Mouse (Mus musculus) CH12F3 (cell line): Measurements from ENCODE around the gene Fam92b.

Experiments used
- in situ Hi-C: fragments of 300-500 bp; cut with MboI; formaldehyde crosslinking; loops from 2 replicates; pipeline ENCODE4 v1.14.3; 2020; ENCODE audit warnings: low sequenced_read_pairs

The Fam92b gene

DNA sequence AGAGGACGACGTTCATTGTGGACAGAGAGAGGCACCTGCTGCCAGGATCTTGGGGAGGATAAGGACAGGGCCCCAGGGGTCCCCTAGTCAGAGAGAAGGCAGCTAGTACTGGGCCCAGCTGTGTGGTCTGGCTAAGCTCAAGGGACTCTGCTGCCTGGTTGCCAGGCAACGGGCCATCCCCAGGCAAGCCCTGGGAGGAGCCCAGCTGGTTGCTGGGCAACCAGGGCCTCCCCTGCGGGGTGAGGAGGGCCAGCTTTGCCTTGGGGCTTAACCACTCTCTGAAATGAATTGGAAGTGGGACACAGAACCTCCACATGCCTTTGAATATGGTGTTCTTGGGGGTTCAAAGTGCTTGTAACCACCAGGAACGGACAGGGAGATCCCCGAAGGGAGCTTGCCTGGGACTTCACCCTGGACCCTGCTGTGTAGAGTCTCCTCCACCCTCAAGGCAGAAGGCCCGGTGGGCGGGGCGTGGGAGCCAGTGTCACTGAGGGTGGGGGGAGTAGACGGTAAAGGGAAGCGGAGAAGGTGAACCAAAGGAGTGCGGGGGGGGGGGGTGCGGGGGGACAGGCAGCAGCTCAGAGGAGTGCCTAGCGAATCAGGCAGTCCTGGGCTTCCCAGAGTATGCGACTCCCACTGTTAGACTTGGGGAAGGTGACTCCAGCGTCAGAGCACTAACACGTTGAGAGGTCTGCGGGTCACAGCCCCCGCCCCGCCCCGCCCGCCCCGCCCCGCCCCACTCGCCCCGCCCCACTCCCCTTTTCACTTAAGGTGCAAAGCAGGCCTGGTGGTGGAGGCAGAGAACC lies at the start of gene Fam92b:
TSS of gene Fam92b (minus strand) at position 149 of the 806 bp plus-strand sequence.
- in situ Hi-C loops: no loop called here

DNA sequence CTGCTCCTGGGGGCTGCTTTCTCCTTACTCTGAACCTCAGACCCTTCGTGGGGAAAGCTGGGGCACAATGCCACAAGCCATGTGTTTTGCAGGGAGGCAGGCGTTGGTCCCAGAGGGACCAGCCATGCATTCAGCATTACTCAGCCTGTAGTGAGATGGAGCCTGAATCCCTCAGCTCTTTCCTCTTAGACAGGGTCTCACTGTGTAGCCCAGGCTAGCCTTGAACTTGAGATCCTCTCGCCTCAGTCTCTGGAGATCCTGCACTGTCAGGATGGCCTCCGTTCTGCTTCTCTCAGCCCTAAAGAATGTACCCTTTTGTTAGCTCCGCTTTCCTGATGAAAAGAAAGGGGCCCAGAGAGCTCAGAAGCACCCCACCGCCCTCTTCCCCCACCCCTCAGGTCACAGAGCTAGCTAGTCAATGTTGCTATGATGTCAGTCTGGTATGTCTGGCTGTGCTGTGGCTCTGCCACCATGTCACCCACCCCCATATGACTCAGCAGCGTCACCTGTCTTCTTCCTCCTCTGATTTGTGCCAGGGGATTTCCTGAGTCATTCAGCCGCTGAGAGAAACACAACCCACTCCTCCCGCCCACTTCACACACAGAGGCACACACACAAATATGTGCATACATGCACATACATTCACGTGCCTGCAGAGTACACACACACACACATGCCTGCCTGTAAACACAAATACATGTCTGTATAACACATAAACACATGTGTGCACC lies 48.3 kb upstream of the Fam92b start:
- in situ Hi-C loops: no loop called here

DNA sequence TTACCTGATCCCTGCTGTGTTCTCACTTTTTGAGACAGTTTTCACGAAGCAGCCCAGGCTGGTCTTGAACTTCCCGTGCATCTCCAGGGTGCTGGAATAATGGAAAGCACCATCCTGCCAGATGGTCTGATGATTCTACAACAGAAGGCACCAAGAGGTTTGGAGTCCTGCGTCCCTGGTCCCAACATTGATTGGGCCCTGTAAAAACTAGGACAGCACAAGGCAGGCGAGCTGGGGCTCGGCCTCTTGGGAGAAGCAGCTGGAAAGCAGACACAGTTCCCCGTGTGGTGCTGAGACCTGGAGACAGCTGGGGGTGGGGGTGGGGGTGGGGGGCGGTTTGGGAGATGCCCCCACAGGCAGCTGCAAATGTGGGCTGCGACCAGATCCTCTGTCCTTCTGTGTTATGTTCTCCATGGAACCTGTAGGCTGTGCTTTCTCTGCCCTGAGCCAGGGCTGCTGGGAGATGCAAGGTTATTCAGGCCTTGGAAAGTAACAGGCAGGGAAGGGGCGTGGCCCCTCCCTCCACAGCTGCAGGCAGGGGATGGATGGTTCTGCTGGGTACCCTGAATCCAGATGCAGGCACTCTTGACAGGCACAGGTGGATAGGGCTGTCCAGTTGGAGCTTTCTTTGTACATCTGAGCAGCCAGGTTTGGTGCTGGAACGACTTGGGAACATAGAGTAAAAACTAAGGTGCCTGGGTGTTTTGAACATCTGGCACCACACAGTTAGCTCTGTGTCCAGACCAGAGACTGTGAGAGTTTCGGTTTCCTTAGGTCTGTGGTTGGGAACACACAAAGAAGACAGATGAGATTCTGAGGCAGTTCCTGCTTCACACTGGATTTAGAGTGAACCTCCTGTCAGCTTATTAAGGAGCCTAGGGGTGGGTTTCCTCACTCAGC lies 47.5 kb upstream of the Fam92b start:
- in situ Hi-C loops: no loop called here

DNA sequence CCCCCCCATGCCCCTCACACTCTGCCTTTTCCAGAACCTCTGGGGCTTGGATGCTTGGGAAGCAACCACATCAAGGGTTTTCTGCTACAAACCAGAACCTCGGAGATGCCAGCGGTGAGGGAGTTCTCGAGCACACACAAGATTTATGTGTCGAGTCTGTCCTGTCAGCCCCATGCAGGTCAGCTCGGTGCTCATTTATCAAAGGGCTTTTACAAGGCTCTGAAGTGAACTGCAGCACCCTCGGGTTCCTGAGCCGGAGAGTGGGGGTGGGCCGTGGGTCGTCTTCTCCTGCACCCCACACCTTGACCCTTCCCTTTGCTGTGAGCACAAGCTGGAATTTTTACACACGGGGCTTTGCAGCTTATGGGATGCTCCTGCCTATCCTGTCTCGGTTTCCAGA lies 45.3 kb upstream of the Fam92b start:
- in situ Hi-C loops: no loop called here

DNA sequence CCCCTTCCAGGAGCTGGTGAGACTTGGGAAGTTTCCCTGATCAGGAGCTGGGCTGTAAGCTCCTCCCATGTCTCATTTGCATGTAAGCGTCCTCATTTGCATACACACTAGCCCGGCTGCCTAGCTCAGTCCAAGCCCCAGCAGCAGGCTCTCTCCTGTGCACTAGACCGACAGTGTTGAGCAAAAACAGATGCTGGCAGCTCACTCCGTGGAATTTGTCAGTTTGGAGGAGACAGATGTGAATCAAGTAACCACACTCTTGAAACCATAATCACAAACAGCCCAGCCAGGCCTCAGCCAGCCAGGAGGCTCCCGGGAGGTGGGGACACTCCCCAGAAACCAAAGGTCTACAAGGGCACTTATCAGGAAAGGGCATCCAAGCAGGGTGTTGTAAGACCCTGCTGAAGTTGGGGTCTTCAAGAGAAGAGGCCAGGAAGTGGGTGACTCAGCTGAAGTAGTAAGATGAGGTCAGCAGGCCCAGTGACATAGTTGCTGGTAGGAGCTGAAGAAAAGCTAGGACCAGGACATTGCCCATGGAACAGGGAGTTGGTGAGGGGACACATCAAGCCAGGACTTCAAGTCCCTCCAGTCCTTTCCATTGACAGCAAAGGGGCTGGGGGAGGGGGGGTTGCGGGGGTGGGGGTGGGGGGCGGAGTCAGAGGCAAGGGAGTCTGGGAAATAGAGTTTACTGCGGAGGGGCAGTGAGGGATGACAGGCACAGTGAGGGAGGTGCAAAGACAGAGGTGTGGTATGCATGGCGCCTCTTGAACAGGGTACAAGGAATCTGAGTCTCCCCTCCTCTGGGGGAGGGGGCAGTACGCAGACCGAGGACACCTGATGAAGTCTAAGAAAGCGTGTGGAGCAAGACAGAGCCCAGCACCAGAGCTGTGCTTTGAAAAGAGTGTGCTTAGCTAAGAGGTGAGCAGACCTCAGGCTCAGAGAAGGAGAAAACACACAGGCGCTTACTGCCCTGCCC lies 39.9 kb upstream of the Fam92b start:
- in situ Hi-C loops: no loop called here

DNA sequence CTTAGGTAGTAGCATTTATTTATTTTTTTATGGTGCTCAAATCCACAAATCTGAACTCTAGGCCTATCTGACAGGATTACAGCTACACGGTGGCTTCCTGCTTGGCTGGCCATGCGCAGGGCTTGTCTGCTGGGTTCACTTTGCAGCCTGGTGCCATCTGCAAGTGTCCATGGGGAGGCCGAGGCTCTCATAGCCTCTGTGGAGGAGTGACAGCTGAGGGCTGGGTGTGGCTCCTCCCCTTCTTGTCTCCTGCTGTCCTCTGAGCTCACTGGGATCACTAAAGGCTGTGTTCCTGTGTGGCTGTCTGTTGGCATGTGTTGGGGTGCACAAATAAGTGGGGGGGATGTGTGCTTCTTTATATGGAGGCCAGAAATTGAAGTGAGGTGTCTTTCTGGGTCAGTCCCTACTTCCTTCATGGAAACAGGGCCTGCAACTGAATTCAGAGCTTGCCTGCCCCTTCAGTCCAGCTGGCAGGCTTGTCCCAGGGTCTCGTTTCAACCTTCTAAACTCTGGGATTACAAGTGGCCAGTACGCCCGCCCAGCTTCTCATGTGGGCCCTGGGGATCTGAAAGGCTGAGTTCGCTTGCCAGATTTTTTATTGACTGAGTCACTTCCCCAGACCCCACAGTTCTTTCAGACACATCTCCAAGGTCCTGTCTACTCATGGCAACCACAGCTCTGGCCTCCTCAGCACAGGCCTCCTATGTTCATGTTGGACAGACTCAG lies 38.3 kb upstream of the Fam92b start:
- in situ Hi-C loops: no loop called here

DNA sequence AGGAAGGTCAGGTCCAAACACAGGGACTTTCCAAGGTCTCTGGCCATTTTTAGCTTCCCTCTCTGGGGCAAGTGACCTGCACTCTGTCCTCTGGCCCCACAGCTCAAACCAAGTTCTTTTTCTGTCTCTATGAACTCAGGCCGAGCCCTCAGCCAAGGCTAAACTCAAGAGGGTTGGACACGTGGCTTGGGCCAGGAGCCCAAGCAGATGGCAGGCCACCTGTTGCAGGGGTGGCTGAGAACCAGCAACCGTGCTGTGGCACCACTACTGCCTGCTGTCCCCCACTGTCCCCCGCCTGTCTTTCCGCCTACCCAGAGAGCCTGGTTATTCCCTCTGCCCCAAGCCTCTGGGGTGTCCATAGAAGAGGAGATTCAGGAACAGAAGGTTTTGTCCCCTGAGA lies 36.7 kb upstream of the Fam92b start:
- in situ Hi-C loops: no loop called here

DNA sequence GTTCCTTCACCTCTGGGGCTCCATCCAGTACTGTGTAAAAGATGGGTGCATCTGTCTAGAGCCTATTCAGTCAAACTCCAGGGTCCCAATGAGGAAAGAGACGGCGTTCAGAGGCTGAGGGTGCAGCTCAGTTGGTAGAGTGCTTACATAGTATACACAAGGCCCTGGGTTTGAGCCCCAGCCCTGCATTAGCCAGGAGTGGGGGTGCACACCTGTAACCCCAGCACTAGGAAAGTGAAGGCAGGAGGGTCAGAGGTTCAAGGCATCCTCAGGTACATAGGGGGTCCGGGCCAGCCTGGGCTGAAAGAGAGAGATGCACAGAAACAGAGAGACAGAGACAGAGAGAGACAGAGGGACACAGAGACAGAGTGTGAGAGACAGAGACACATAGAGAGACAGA lies 36.0 kb upstream of the Fam92b start:
- in situ Hi-C loops: no loop called here

DNA sequence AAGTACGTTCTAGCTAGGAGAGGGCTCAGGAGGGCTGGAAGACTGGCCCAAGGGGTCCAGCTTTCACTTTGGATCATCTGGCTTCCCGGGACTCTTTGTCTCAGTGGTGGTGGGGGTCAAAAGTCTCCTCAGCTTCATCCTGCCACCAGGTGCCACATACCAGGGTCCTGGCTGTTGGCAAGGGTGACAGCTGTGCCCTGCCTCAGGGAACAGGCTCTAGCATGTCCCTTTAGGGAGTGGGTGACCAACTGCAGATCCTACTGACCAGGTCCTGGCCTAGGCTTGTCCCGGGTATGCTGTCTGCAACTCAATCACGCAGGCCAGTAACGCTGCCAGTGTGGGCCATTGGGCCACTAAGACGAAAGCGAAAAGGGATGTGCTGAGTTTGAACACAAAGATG lies 35.3 kb upstream of the Fam92b start:
- in situ Hi-C loops: no loop called here

DNA sequence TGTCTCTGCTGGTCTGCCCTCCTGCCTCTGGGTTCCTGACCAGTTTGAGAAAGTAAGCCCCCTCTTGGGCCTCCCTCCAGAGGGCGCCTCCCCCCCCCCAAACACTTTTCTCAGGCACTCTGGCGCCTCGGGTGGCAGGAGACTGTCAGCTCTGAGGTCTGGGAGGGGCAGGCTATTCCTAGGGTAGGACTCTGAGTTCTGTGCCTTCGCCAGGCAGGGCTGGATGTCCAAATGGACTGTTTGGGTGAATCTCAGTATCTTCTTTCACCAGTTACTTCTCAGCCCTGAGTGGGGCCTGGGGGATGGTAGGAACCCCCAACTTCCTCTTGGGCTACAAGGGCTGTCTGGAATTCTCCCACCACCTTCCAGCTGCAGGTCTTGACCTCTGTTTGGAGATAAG lies 34.1 kb upstream of the Fam92b start:
- in situ Hi-C loops: no loop called here

DNA sequence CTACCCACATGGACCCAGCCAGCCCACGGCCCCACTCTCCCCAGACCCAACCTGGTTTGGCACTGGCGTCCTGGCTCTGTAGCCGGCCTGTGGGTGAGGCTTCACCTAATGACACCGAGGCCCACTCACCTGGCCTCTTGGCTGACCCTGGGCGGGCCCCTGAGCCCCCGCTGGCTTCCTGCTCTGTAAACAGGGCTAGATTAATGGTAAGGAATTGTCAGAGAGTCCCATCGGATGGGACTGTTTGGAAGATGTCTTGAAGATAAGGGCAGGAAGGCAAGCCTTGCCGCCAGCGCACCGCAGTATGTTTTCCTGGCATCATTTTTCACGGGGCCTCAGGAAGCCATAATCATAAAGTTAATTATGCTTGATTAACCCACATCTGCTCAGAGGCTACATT lies 30.8 kb upstream of the Fam92b start:
- in situ Hi-C loops: no loop called here

DNA sequence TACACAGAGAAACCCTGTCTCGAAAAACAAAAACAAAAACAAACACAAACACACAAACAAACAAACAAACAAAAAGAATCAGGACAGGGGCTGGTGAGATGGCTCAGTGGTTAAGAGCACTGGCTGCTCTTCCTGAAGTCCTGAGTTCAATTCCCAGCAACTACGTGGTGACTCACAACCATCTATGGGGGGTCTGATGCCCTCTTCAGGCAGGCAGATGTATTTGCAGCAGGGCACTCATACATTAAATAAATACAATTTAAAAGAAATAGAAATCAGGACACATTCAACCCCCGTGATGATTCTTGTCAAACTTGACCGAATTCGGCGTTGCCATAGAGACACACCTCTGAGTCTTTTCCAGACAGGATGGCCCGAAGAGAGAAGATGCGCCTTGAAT lies 30.1 kb upstream of the Fam92b start:
- in situ Hi-C loops: no loop called here

DNA sequence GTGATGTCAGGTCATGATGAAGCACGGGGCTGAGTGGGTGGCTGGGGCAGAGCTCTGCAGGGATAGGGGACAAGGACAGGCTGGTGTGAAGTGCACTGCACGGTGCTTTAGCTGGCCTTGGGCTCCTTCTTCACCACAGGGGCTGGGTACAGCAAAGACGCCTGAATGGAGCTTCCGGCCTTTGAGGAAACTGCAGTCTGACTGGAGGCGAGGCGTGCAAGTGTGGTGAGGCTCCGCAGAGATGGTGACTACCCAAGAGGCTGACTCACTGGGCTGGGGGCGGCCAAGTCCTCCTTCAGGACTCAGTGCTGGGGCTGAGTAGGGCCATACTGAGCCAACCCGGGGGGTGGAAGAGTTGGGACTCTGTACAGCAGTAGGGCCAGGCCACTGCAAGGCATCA lies 28.6 kb upstream of the Fam92b start:
- in situ Hi-C loops: no loop called here

DNA sequence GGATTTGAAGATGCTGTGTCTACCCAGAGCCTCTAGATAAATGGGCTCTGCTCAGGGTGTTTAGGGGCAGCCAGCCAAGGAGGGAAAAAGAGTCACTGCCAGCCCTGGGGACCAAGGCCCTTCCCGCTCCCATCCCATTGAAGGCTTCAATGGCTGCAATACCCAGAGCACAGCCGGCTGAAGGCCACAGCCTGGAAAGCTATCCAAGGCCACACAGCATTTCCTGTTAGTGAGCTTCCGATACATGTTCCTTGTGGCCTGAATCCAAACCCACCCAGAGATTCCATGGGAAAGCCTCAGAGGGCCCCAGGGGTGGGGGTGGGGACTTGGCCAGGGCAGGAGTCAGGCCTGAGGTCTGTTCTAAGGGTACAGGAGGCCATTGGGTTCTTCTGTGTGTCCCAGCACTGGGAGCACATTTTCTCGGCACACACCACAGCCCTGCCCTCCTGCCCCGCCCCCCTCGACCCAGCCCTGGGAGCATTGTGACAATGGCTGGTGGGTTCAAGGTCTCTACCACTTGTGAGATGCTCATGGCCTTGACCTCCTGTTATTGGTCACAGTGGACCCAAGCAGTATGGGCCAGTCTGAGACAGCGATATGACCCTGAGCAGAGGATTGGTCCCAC lies 27.6 kb upstream of the Fam92b start:
- in situ Hi-C loops: no loop called here

DNA sequence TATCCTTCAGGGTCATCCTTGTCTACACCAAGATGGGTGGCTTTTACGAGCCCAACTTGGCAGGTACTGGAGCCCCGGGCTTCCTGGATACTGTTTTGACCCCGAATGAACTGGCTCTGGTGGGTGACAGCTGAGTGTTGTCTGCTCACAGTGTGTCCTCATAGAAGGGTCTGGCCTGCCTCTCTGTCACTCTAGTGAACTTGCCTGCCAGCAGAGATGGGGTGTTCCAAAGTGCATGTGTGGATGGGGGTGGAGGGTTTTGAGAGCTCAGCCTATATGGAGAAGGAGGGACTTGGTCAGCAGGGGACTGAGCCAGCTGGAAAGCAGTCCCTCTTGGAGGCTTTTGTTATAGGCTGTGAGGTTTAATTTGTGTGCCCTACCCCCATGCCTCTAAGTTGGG lies 25.3 kb upstream of the Fam92b start:
- in situ Hi-C loops: no loop called here

DNA sequence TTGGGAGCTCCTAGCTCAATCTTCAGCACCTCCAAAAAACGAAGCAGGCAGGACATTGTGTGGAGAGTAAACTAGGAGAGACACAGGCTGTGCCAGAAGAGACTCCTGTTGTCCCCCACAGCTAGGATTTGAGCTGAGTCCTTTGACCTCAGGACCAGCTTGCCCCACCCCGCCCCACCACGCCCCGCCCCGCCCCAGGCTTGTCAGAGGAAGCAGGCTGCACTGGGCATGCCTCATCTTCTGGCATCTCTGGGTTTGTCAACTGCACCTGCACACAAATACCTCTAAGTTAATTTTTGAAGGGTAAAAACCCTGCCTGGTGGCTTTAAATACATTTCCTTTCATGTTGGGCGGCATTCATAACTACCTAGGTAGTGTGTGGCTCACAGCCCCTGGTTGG lies 24.1 kb upstream of the Fam92b start:
- in situ Hi-C loops: no loop called here

DNA sequence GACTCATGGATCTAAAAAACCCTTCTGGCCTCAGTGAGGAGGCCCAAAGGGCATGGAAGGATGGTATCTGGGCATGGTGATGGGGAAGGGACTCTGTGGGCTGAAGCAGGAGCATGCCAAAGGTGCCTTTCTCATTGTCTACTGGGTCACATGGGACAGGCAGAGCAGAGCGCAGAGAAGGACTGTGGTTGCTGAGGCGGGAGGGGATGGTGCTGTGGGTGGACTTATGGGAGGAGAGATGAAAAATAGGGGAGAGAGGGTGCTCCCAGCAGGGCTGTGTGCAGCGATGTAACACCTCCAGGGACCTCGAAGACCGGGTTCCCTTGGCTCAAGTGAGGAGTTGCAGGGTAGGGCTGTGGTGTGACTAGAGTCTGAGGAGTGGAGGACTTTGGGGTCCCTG lies 14.9 kb upstream of the Fam92b start:
- in situ Hi-C loops: no loop called here

DNA sequence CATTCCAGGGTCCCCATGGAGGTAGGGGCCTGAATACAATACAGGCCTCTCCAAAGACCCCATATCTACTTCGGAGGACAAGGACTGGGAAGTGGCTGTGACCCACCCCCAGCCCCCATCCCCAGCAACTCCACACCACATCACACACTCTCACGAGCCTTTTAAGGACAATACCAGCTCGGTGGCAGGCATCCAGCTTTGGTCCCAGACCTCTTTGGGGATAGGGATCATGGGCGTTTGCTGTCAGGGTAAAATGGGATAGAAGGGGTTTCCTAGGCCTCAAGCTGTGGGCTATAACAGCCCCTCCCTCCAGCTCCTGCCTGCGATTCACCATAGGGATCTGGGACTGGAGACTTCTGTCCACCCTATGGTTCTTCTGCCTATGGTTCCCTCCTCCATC lies 14.4 kb upstream of the Fam92b start:
- in situ Hi-C loops: no loop called here

DNA sequence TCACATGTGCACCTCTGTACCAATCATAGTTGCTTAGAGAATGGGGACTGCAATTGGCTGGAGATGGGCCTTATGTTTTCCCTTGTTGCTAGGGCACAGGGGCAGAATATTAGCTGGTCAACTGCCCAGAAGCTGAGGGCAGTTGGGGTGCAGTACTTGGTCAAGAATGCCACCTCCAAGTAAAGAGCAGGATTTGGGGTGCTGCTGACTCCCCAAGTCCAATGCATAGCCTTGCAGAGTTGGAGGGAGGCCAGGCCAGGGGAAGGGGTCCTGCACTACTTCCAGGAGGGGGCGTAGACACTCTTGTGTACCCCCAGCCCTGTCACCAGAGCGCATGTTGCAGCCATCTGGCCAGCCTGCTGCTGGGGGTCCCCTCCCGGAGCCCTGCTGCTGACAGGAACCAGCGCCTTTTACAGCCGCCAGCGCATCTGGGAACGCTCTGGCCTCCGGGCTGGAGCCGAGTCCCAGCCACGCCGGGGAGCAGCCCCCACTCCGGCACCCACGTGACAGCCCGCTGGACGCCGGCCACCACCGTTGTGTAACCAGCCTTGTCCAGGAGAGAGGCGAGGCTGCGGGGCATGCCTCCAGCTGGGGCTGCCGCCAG lies 13.6 kb upstream of the Fam92b start:
- in situ Hi-C loops: no loop called here
